Mouse (Mus musculus): Measurements from ENCODE around the gene Dcaf4. TPM values are rescaled to one million over a fixed set of nuclear protein-coding genes. Genes with fewer than 3 reads are reported as not detected.

Dcaf4 gene
- total and polyA plus RNA-seq, 2 experiments from 2014 or later, result 40.8 to 48.7 TPM

- DNase-seq (ENCODE audit: low spot score) (no peak), ATAC-seq (ENCODE audit: low FRiP score) (no peak)
- H3K9ac ChIP-seq (replicated peaks; ENCODE audit: low read length, poor library complexity, severe bottlenecking), result no peak overlapping the region
- H3K4me3 ChIP-seq (ENCODE audit: low read depth, low read length), result no peak overlapping the region
- H3K27me3 ChIP-seq (ENCODE audit: insufficient read depth, low read length), result no peaks in the 10 kb centered on the region
- H3K9me3 ChIP-seq (ENCODE audit: low read length), result no peaks in the 10 kb centered on the region
- no peak for TF ChIP-seq CTCF (IDR thresholded peaks at IDR 0.05)
- H3K27ac ChIP-seq (ENCODE audit: low read depth, low read length), result no peak overlapping the region
- H3K4me1 ChIP-seq (ENCODE audit: insufficient read depth, low read length), result no peaks in the 10 kb centered on the region
- H3K36me3 ChIP-seq (ENCODE audit: insufficient read depth, low read length), result peaks cover 40% of the 10 kb centered on the region
- H3K4me2 ChIP-seq (ENCODE audit: low read depth, low read length, poor library complexity, severe bottlenecking), result no peak overlapping the region
- WGBS, result 92% methylated on average over 5 of the region's 5 CpGs
Measured at GRCm38 (mm10) chr12:83572717-83573116, 52.5 kb downstream of the Dcaf4 start.

GRCm38 (mm10) chr12:83577445-83577844 is 57.2 kb downstream of the Dcaf4 start:
- H3K36me3 ChIP-seq (ENCODE audit: insufficient read depth, low read length), result peaks cover 18% of the 10 kb centered on the region
- no peak overlapping the region for H3K4me2 ChIP-seq (ENCODE audit: low read depth, low read length, poor library complexity, severe bottlenecking)
- no peak overlapping the region for H3K27ac ChIP-seq (ENCODE audit: low read depth, low read length)
- no peak for DNase-seq (ENCODE audit: low spot score)
- no peaks in the 10 kb centered on the region for H3K27me3 ChIP-seq (ENCODE audit: insufficient read depth, low read length)
- H3K9ac ChIP-seq (replicated peaks; ENCODE audit: low read length, poor library complexity, severe bottlenecking), result no peak overlapping the region
- TF ChIP-seq CTCF (IDR thresholded peaks at IDR 0.05), result no peak
- H3K9me3 ChIP-seq (ENCODE audit: low read length), result no peaks in the 10 kb centered on the region
- no peak for ATAC-seq (ENCODE audit: low FRiP score)
- WGBS, result 92% methylated on average over 5 of the region's 5 CpGs
- H3K4me3 ChIP-seq (ENCODE audit: low read depth, low read length), result no peak overlapping the region
- H3K4me1 ChIP-seq (ENCODE audit: insufficient read depth, low read length), result no peaks in the 10 kb centered on the region; the same call in 1 of the 2 replicates

GRCm38 (mm10) chr12:83578356-83578755 is 58.1 kb downstream of the Dcaf4 start:
- H3K4me1 ChIP-seq (ENCODE audit: insufficient read depth, low read length), result no peaks in the 10 kb centered on the region; the same call in 1 of the 2 replicates
- H3K27ac ChIP-seq (ENCODE audit: low read depth, low read length), result no peak overlapping the region
- no peak overlapping the region for H3K9ac ChIP-seq (replicated peaks; ENCODE audit: low read length, poor library complexity, severe bottlenecking)
- DNase-seq (ENCODE audit: low spot score), result no peak
- no peaks in the 10 kb centered on the region for H3K9me3 ChIP-seq (ENCODE audit: low read length)
- H3K27me3 ChIP-seq (ENCODE audit: insufficient read depth, low read length), result no peaks in the 10 kb centered on the region
- H3K4me3 ChIP-seq (ENCODE audit: low read depth, low read length), result no peak overlapping the region
- no peak overlapping the region for H3K4me2 ChIP-seq (ENCODE audit: low read depth, low read length, poor library complexity, severe bottlenecking)
- 91% methylated on average over 2 of the region's 2 CpGs for WGBS
- ATAC-seq (ENCODE audit: low FRiP score), result no peak
- H3K36me3 ChIP-seq (ENCODE audit: insufficient read depth, low read length), result peaks cover 15% of the 10 kb centered on the region
- no peak for TF ChIP-seq CTCF (IDR thresholded peaks at IDR 0.05)

GRCm38 (mm10) chr12:83578896-83579569 is 58.8 kb downstream of the Dcaf4 start:
- peaks cover 14% of the 10 kb centered on the region for H3K36me3 ChIP-seq (ENCODE audit: insufficient read depth, low read length)
- H3K4me1 ChIP-seq (ENCODE audit: insufficient read depth, low read length), result no peaks in the 10 kb centered on the region; the same call in 1 of the 2 replicates
- no peak for TF ChIP-seq CTCF (IDR thresholded peaks at IDR 0.05)
- H3K9me3 ChIP-seq (ENCODE audit: low read length), result no peaks in the 10 kb centered on the region
- H3K9ac ChIP-seq (replicated peaks; ENCODE audit: low read length, poor library complexity, severe bottlenecking), result no peak overlapping the region
- H3K27ac ChIP-seq (ENCODE audit: low read depth, low read length), result no peak overlapping the region
- no peaks in the 10 kb centered on the region for H3K27me3 ChIP-seq (ENCODE audit: insufficient read depth, low read length)
- no peak for DNase-seq (ENCODE audit: low spot score)
- no peak overlapping the region for H3K4me2 ChIP-seq (ENCODE audit: low read depth, low read length, poor library complexity, severe bottlenecking)
- H3K4me3 ChIP-seq (ENCODE audit: low read depth, low read length), result no peak overlapping the region
- WGBS, result 51% methylated on average over 3 of the region's 3 CpGs
- ATAC-seq (ENCODE audit: low FRiP score), result no peak

GRCm38 (mm10) chr12:83580283-83580682 is 60.0 kb downstream of the Dcaf4 start:
- no peak overlapping the region for H3K9ac ChIP-seq (replicated peaks; ENCODE audit: low read length, poor library complexity, severe bottlenecking)
- ATAC-seq (ENCODE audit: low FRiP score) (no peak), DNase-seq (ENCODE audit: low spot score) (no peak)
- no peaks in the 10 kb centered on the region; the same call in 1 of the 2 replicates for H3K4me1 ChIP-seq (ENCODE audit: insufficient read depth, low read length)
- no peaks in the 10 kb centered on the region for H3K9me3 ChIP-seq (ENCODE audit: low read length)
- WGBS, result 94% methylated on average over 3 of the region's 3 CpGs
- peaks cover 6% of the 10 kb centered on the region; the same call in 1 of the 2 replicates for H3K36me3 ChIP-seq (ENCODE audit: insufficient read depth, low read length)
- H3K4me3 ChIP-seq (ENCODE audit: low read depth, low read length), result no peak overlapping the region
- H3K27me3 ChIP-seq (ENCODE audit: insufficient read depth, low read length), result no peaks in the 10 kb centered on the region
- H3K27ac ChIP-seq (ENCODE audit: low read depth, low read length), result no peak overlapping the region
- no peak overlapping the region for H3K4me2 ChIP-seq (ENCODE audit: low read depth, low read length, poor library complexity, severe bottlenecking)
- no peak for TF ChIP-seq CTCF (IDR thresholded peaks at IDR 0.05)

- ATAC-seq (ENCODE audit: low FRiP score) (no peak), DNase-seq (ENCODE audit: low spot score) (no peak)
- H3K9me3 ChIP-seq (ENCODE audit: low read length), result no peaks in the 10 kb centered on the region
- H3K4me3 ChIP-seq (ENCODE audit: low read depth, low read length), result no peak overlapping the region
- H3K4me2 ChIP-seq (ENCODE audit: low read depth, low read length, poor library complexity, severe bottlenecking), result no peak overlapping the region
- 65% methylated on average over 4 of the region's 4 CpGs for WGBS
- no peaks in the 10 kb centered on the region; the same call in 1 of the 2 replicates for H3K36me3 ChIP-seq (ENCODE audit: insufficient read depth, low read length)
- H3K4me1 ChIP-seq (ENCODE audit: insufficient read depth, low read length), result no peaks in the 10 kb centered on the region; the same call in 1 of the 2 replicates
- no peaks in the 10 kb centered on the region for H3K27me3 ChIP-seq (ENCODE audit: insufficient read depth, low read length)
- H3K9ac ChIP-seq (replicated peaks; ENCODE audit: low read length, poor library complexity, severe bottlenecking), result no peak overlapping the region
- H3K27ac ChIP-seq (ENCODE audit: low read depth, low read length), result no peak overlapping the region
- TF ChIP-seq CTCF (IDR thresholded peaks at IDR 0.05), result no peak
Measured at GRCm38 (mm10) chr12:83582106-83582505, 61.8 kb downstream of the Dcaf4 start.
